Mouse (Mus musculus): Measurements from ENCODE around the gene Nfyc. TPM values are rescaled to one million over a fixed set of nuclear protein-coding genes. Genes with fewer than 3 reads are reported as not detected.

Nfyc gene
- total RNA-seq, 2 experiments from 2014 or later = 48.3 to 50.1 TPM

- intact Hi-C loops (cut with DNase I) = no loop called here
- no peak for DNase-seq (ENCODE audit: low spot score in 2 of 2)
Measured at GRCm38 (mm10) chr4:120727842-120728241, 103.5 kb downstream of the Nfyc start.

DNA sequence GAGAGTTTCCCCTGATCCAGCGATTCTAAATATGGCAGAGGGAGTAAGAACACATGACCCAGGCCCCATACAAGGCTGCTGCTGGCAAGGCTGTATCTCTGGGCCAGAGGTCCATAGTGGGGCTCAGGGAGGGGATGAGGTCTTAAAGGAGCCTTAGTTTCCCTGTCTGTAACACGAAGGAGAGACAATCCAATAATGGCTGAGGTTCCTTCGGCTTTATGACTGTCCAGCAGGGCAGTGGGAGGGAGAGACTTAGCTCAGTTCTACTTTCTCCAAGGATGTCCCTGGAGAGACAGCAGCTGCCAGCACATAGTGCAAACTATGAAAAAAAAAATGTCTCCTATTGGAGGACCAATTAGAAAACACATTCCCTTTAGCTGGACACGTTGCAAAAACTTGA, 105.2 kb downstream of the Nfyc start:
- no peak for DNase-seq (ENCODE audit: low spot score in 2 of 2)
- intact Hi-C loops (cut with DNase I) = no loop called here

- no peak for DNase-seq (ENCODE audit: low spot score in 2 of 2)
- intact Hi-C loops (cut with DNase I) = no loop called here
Measured at GRCm38 (mm10) chr4:120725516-120726090, 105.8 kb downstream of the Nfyc start.

DNA sequence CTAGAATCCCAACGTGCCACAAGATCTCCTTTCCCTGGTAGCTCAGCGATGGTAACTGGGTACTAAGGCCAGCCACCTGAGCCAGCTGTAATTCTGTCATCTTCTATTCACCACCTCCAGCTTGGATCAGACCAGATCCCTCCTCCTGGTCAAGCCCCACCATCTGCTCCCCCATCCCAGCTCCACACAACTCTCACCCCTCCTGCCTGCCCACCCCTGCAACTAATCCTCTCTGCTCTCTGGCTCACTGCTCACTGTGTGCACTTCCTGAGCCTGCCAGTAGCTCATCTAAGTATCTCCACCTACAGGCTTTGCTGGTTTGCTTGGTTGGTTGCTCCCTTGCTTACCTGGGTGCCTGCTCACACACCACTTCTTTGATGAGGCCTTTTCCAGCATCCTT, 109.8 kb downstream of the Nfyc start:
- intact Hi-C loops (cut with DNase I) = no loop called here
- no peak for DNase-seq (ENCODE audit: low spot score in 2 of 2)

GRCm38 (mm10) chr4:120719152-120719551, 112.2 kb downstream of the Nfyc start:
- intact Hi-C loops (cut with DNase I) = no loop called here
- no peak for DNase-seq (ENCODE audit: low spot score in 2 of 2)

DNA sequence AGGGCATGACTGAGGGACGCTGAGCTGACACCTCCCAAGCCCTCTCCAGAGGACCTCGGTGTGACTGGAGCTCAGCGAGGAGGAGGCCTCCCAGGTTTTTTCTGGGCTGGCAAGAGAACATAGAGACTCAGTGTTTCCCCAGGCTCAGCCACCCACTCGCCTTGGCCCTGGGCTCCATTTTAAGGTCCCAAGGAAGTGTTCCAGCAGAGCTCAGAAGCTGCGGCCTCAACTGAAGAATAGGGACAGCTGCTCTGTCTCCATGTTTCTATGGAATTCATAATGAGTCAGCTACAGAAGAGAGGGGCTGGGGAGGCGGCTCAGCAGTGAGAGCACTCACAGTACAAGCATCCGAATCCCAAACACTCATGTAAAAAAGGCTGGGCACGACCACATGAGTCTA, 113.8 kb downstream of the Nfyc start:
- intact Hi-C loops (cut with DNase I) = no loop called here
- DNase-seq (ENCODE audit: low spot score in 2 of 2) = peak; percentile 50 to 52

DNA sequence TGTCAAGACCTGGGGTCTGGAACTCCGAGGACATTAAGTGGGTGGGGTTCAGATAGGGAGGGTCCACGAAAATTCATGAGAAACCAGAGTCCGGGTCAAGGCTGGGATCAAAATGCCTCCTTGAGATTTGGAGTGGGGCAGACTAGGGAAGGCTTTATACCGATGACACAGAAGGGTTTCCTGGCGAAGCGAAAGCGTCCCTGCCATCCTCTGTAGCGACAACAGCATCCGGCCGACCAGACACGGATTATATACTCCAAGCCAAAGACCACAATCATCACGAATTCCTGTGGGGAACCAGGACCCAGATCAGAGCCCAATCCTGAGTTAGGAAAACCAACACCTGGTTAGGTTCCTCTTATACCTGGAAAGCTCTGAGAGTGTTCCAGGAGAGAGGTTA, 114.6 kb downstream of the Nfyc start:
- intact Hi-C loops (cut with DNase I) = no loop called here
- DNase-seq (ENCODE audit: low spot score in 2 of 2) = no peak

GRCm38 (mm10) chr4:120716141-120716571, 115.2 kb downstream of the Nfyc start:
- intact Hi-C loops (cut with DNase I) = no loop called here
- DNase-seq (ENCODE audit: low spot score in 2 of 2) = peak in 1 of 2 experiments; percentile 18

- no peak for DNase-seq (ENCODE audit: low spot score in 2 of 2)
- intact Hi-C loops (cut with DNase I) = no loop called here
Measured at GRCm38 (mm10) chr4:120713856-120714497, 117.4 kb downstream of the Nfyc start.

GRCm38 (mm10) chr4:120713021-120713420, 118.4 kb downstream of the Nfyc start:
- DNase-seq (ENCODE audit: low spot score in 2 of 2) = no peak
- intact Hi-C loops (cut with DNase I) = no loop called here

- no peak for DNase-seq (ENCODE audit: low spot score in 2 of 2)
- intact Hi-C loops (cut with DNase I) = no loop called here
Measured at GRCm38 (mm10) chr4:120712236-120712635, 119.1 kb downstream of the Nfyc start.

Small RNAs within 50 kb of the gene (microRNA-seq; reads per million reads assigned to microRNA genes)
- gene Gm23936 (0 reads per million in 2 experiments), gene Mir30c-1 (109 to 145 reads per million in 2 experiments), gene Mir30e (0 reads per million in 2 experiments), gene Mir30f (0 reads per million in 2 experiments)

Other genes starting within 250 kb of the Nfyc start
- gene Gm8439, start 242.8 kb downstream of the Nfyc start, total RNA-seq (2021) = not detected
- 10 to 100 TPM; 21.0 to 22.6 TPM for gene Cited4, start 165.0 kb downstream of the Nfyc start, total RNA-seq (2021)
- 1 to 10 TPM; 8.5 to 9.0 TPM for gene Kcnq4, start 83.0 kb downstream of the Nfyc start, total RNA-seq (2021)
- gene Rims3, start 23.2 kb upstream of the Nfyc start, total RNA-seq (2021) = 10 to 100 TPM; 40.9 to 49.1 TPM
- 10 to 100 TPM in 1 of 2 experiments, 1 to 10 TPM in 1; 9.3 to 11.6 TPM for gene Exo5, start 93.4 kb upstream of the Nfyc start, total RNA-seq (2021)
- 1 to 10 TPM; 1.8 TPM for gene Zfp69, start 120.1 kb upstream of the Nfyc start, total RNA-seq (2021)
- gene Smap2, start 185.7 kb upstream of the Nfyc start, total RNA-seq (2021) = 100 to 1,000 TPM; 160 to 163 TPM
- 10 to 100 TPM; 10.2 to 12.7 TPM for gene Col9a2, start 207.8 kb upstream of the Nfyc start, total RNA-seq (2021)

All from left cerebral cortex, postnatal 14 days (tissue).